Mouse (Mus musculus): ENCODE data around the gene Aknad1. TPM values are rescaled to one million over a fixed set of nuclear protein-coding genes. Genes with fewer than 3 reads are reported as not detected.

Aknad1 gene
- polyA plus RNA-seq, 1 experiment from 2014 or later: 0.09 TPM

DNA sequence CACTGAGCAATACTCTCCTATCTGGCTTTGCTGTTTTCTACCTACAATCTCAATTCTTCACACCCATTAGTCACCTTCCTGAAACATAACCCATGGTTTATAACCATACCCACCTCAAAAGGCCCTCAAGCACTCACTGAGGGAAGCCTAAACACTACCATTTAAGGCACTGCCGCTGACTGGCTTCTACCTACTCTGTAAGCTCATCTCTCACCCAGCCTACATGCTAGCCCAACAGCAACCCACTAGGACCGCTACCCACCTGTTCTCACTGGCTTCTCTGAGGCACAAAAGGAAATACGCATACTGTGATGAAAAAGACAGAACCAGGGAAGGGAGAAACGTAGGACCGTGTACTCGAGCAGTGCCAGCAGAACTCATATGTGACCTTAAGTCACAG is 92.3 kb downstream of the Aknad1 start:
- no peak overlapping the region for H3K4me3 ChIP-seq
- no peak for ATAC-seq (ENCODE audit: borderline replicate concordance, extremely low read depth, low FRiP score, low TSS enrichment)
- H3K27me3 ChIP-seq: no peaks in the 10 kb centered on the region
- no peaks in the 10 kb centered on the region for H3K9me3 ChIP-seq
- H3K36me3 ChIP-seq: peaks cover 4% of the 10 kb centered on the region
- H3K27ac ChIP-seq: no peak overlapping the region
- no peak overlapping the region for H3K4me2 ChIP-seq
- H3K9ac ChIP-seq: no peak overlapping the region
- 97% methylated on average over 6 of the region's 6 CpGs for WGBS
- H3K4me1 ChIP-seq: peaks cover 5% of the 10 kb centered on the region; the same call in 1 of the 2 replicates

Other genes with a start within 250 kb of the Aknad1 start
- 0.99 and 1.1 TPM in 2 replicates for gene 1700013F07Rik, start 205.5 kb upstream of the Aknad1 start, polyA plus RNA-seq (2015; fragmentation: Nextera tagmentation; extraction: Ambion mirVana)
- 16.4 and 16.6 TPM in 2 replicates for gene 5330417C22Rik, start 203.1 kb upstream of the Aknad1 start, polyA plus RNA-seq (2015; fragmentation: Nextera tagmentation; extraction: Ambion mirVana)
- 43.1 and 43.3 TPM in 2 replicates for gene Tmem167b, start 177.2 kb upstream of the Aknad1 start, polyA plus RNA-seq (2015; fragmentation: Nextera tagmentation; extraction: Ambion mirVana)
- gene Taf13, start 168.0 kb upstream of the Aknad1 start, polyA plus RNA-seq (2015; fragmentation: Nextera tagmentation; extraction: Ambion mirVana): 40.3 and 44.6 TPM in 2 replicates
- 10.4 and 10.8 TPM in 2 replicates for gene Wdr47, start 148.4 kb upstream of the Aknad1 start, polyA plus RNA-seq (2015; fragmentation: Nextera tagmentation; extraction: Ambion mirVana)
- 87.4 and 90.2 TPM in 2 replicates for gene Clcc1, start 85.7 kb upstream of the Aknad1 start, polyA plus RNA-seq (2015; fragmentation: Nextera tagmentation; extraction: Ambion mirVana)
- 47.1 and 50.3 TPM in 2 replicates for gene Gpsm2, start 17.3 kb upstream of the Aknad1 start, polyA plus RNA-seq (2015; fragmentation: Nextera tagmentation; extraction: Ambion mirVana)
- gene Stxbp3, start 100.9 kb downstream of the Aknad1 start, polyA plus RNA-seq (2015; fragmentation: Nextera tagmentation; extraction: Ambion mirVana): 38.8 and 43.1 TPM in 2 replicates
- 0.23 and 0.42 TPM in 2 replicates for gene Fndc7, start 150.3 kb downstream of the Aknad1 start, polyA plus RNA-seq (2015; fragmentation: Nextera tagmentation; extraction: Ambion mirVana)
- 73.4 and 81.9 TPM in 2 replicates for gene Prpf38b, start 172.1 kb downstream of the Aknad1 start, polyA plus RNA-seq (2015; fragmentation: Nextera tagmentation; extraction: Ambion mirVana)
- 0.32 and 0.42 TPM in 2 replicates for gene Henmt1, start 200.2 kb downstream of the Aknad1 start, polyA plus RNA-seq (2015; fragmentation: Nextera tagmentation; extraction: Ambion mirVana)
- not detected in 2 replicates for gene Gm9857, start 200.8 kb downstream of the Aknad1 start, polyA plus RNA-seq (2015; fragmentation: Nextera tagmentation; extraction: Ambion mirVana)